Mouse (Mus musculus): ENCODE measurements around the gene Raet1e.
"Not testable (repeated sequence)": the region's sequence is repeated elsewhere in the genome, so short reads cannot be mapped to it uniquely, and the experiment has no call there.

GRCm38 (mm10) chr10:22163279-22163678 is 4.9 kb downstream of the Raet1e start:
- TF ChIP-seq CTCF, POLR2A (IDR thresholded peaks at IDR 0.05; ENCODE audit: insufficient read depth, low read depth, low read length): not testable (repeated sequence)

Measured in olfactory bulb, adult 2 months (tissue).